Mouse (Mus musculus) megakaryocyte, adult 5-6 weeks (primary cell): ENCODE data around the gene Msi1. TPM values are rescaled to one million over a fixed set of nuclear protein-coding genes. Genes with fewer than 3 reads are reported as not detected.
"Not testable (repeated sequence)": the region's sequence is repeated elsewhere in the genome, so short reads cannot be mapped to it uniquely, and the experiment has no call there.

Source experiments
- ATAC-seq: 2 replicates; pipeline ENCODE4 v1.8.0; 2016; ENCODE audit warnings: mild to moderate bottlenecking, inconsistent platforms; ENCODE audit not compliant: poor library complexity, severe bottlenecking
- total RNA-seq, 2 experiments: library from RNA; stranded (forward) in 1 of 2; stranded (reverse) in 1 of 2; fragments of 153-499, 151-499 nt in 1 of 2; fragments of 221-1000, 200-1000 nt in 1 of 2; gene quantifications; 2 replicates each; pipeline versions ENCODE4 v1.2.3 to v1.2.4; 2015 to 2017

Msi1 gene
- total RNA-seq, 2 experiments from 2014 or later = not detected

DNA sequence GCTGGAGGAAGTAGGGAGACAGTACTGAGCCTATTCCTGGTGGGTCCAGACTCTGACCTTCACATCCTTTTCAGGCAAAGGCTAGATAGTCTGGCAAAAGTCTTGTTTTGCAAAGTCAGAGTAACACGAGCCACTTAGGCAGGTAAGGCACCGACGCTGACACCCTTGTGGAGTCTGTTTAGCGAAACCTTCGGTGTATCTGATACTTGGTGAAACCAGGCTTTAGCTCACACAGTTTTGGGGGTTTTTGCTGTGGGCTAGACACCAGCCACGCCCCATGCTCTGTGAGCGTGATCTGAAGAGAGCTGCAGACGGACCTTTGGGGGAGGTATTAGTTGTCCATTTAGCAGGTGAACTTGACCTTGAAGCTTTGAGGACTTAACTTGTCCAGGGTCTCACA lies 3.8 kb downstream of the Msi1 start:
- ATAC-seq = no peak

DNA sequence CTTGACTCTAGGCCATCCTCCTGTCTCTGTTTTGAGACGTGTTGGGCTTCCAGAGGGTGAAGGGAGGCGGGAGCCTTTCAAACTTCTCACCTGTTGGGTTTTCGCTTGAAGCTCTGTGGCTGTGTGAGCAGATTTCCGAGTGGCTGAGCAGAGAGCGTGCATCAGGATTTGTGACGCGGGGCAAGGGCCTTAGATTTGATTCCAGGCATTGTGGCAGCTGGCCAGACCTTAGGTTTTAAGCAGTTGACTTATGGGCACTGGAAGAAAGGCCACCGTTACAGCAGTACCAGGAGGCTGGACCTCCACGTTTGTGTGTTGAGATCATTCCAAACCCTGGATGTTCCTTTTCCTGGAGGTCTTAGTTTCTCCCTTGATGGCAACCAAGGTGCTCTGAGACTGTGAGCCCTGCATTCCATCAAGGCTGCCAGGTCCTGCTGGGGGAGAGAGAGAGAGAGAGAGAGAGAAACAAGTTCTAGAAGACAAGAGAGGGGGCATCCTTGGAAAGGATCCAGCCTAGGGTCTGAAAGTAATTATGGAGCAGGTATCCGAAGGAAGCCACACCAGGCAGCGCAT lies 5.0 kb downstream of the Msi1 start:
- ATAC-seq = no peak

DNA sequence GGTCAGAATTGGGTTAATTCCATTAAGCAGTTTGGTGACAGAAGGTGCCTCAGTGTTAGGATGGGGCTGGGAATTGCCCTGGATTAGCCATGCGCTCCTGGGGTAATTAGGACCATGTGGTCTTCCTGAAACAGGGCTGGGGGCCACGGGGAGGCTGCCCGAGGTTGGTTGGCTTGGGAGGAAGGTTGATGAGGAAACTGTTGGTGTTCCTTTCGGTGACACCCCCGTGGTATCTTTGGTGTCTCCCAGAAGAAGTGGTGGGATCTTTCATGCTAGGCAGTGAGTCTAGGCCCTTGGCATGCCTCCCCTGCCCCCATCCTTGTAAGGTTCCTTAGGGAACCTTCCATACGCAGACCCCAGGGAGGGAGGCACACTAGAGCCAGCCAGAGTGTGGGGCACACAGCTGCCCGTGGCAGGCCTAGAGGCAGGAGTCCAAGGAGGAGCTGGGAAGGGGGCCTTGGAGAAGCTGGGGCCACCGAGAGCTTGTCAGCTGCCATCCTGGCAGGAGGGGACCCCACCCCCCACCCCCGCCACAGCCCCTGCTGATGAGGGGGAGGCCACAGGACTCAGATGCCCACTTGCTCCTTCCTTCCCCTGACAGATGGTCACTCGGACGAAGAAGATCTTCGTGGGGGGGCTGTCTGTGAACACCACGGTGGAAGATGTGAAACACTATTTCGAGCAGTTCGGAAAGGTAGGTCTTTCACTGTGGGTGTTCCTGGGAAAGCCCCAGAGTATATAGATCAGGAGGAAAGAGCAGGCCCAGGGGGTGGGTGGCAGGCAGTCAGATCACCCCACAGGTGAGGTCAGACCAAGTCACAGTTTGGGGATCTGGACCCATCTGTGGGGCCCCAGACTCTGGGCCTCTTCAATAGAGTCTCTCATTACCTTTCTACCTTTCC lies 5.7 kb downstream of the Msi1 start:
- no peak for ATAC-seq

DNA sequence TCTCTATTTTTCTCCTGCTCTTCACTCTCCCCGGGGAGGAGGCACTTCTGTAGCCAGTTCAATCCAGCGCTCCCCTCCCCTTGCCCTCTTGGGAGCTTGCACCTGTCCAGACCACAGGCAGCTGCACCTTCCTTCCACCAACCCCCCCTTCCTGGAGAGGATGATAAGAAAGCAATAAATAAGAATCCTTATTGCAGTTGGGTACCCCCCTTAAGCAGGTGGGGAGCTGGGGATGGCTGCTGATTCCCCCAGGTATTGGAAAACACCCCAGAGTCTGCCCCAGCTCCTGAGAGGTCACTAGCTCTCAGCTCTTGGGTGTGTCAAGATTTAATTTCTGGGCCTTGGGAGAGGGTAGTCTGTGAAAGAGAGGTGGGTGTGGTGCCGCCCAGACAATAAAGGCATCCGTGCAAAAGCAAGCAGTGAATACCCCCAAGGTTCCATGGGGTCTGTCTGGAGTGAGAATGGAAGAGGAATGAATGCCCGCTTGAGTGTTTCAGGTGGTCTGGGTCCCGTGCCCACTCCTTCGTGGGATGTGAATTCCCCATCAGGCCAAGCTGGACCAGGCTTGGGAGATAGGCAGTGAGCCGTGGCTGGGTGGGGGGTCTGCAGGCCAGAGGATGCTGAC lies 6.5 kb downstream of the Msi1 start:
- ATAC-seq = no peak

GRCm38 (mm10) chr5:115436421-115437124 lies 7.2 kb downstream of the Msi1 start:
- no peak for ATAC-seq

DNA sequence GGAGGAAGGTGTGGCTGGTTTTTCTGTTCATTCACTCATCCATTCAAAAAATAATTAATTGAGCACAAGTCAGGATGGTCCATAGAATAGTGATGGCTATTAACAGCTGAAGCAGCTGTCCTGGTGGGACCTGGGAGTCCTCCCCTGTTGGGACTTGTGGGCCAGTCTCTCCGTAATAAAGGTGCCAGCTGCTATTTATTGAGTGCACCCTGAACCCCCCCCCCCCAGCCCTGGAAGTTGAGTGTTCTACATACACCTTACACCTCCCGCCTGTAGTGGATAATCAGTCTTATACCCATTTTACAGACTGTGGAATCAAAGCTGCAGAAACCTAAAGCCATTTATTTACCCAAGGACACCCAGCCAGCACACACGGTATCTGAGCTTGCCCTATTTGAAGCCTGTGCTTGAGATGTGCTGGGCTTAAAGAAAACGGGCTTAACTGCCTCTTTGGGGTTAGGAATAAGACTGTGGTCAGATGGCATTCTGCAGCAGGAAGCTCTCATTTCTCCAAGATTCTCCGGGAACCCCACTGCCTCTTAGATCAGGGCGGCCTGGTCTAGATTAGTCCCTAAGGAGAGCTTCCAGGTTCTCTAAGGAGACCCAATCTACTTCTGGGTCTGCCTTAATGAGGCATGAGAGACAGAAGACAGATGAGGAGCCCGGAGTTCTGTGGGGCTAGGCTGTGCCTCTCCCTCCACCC lies 8.0 kb downstream of the Msi1 start:
- no peak for ATAC-seq

- ATAC-seq = no peak
Measured at GRCm38 (mm10) chr5:115437945-115438315, 8.5 kb downstream of the Msi1 start.

- no peak for ATAC-seq
Measured at GRCm38 (mm10) chr5:115438667-115439066, 9.3 kb downstream of the Msi1 start.

DNA sequence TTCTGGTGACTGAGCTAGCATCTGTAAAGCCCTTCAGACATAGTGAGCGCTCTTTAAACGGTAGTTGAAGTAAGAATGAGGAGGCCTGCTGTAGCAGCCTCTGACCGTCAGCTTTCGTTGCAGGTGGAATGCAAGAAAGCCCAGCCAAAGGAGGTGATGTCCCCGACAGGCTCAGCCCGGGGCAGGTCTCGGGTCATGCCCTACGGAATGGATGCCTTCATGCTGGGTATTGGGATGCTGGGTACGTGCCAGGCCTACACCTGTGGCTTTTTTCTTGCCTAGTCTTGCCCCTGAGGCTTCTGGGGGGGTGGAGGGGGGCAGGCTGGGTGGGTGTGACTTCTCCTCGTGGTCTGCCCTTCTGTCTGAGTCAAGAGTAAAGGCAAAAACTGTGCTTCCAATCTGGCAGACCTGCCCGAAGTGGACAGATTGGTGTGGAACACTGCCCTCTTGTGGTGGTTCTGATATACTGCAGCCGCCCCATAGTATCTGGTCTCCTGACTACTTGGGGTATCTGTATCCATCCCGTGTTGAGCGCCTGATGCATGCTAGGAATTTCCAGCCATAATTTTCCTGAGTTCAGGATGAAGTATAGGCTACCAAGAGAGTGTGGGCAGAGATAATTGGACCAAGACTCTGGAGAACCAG lies 11.9 kb downstream of the Msi1 start:
- ATAC-seq = peak; percentile 72

- ATAC-seq = not testable (repeated sequence)
Measured at GRCm38 (mm10) chr5:115442663-115443062, 13.3 kb downstream of the Msi1 start.

DNA sequence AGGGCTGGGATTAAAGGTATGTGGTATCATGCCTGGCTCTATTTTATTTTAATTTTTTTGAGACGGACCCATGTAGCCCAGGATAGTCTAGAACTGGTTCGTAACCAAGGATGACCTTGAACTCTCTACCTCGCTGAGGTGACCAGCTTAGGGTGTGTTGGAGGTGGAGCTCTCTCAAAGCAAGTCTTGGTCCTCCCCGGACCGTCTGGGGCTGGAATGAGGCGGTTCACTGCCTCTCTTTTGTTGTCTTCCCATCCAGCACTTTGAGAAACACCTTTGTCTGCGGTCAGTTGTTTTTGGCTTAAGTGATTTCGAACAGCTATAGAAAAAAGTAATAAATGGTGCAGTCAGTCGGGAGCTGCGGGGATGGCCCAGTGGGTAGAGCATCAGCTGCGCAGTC lies 14.7 kb downstream of the Msi1 start:
- ATAC-seq = no peak

DNA sequence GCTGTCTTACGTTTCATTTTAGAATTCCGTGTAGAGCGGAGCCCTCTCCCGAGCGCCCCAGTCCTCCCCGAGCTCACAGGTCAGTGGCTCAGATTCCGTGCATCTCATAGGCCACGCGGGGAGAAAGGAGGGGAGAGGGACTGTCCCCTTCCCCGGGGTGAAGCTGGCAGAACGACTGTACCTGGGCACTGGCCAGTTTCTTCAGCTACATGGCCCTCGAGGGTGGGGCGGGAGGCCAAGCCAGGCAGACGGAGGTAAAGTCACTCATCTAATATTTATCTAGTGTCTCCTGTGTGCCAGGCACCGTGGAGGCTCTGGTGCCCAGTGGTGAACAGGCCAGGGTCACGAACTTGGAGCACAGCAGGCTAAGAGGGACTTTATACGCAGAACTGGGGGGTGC lies 17.7 kb downstream of the Msi1 start:
- no peak for ATAC-seq

- no peak for ATAC-seq
Measured at GRCm38 (mm10) chr5:115449247-115449646, 19.8 kb downstream of the Msi1 start.

GRCm38 (mm10) chr5:115450410-115451317 lies 21.3 kb downstream of the Msi1 start:
- ATAC-seq = no peak

- ATAC-seq = no peak
Measured at GRCm38 (mm10) chr5:115454422-115455090, 25.2 kb downstream of the Msi1 start.

- ATAC-seq = no peak
Measured at GRCm38 (mm10) chr5:115455838-115456237, 26.4 kb downstream of the Msi1 start.

- ATAC-seq = no peak
Measured at GRCm38 (mm10) chr5:115458918-115459317, 29.5 kb downstream of the Msi1 start.

DNA sequence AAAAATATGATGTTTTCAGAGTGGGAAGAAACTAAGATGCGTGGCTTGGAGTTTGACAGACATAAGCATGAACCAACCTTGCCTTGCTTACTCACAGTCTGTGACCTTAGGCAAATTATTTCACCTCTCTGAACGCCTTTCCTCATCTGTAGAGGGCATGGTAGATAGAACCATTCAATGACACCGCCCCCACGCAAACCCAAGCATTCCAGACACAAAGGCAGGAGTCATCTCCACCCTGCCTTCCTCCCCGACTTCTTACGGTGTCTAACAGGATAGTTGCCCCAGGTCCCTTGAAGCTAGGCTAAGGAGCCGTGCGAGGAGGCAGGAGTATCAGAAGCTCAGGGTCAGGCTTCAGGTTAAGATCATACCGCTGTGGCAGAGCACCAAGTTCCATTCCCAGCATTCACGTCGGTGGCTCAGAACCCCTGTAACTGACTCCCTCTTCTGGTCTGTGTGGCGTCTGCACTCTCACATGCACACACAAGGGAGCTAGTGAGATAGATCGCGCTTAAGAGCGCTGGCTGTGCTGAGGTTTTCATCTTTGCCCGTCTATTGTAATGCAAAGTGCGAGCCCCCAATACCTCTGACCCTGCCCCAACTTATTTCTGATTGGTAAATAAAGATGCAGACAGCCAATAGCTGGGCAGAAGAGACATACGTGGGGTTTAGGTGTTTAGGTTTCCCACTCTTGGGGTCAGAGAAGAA lies 35.2 kb downstream of the Msi1 start:
- ATAC-seq = no peak
